Mouse (Mus musculus): ENCODE measurements around the gene Dis3l2. TPM values are rescaled to one million over a fixed set of nuclear protein-coding genes. Genes with fewer than 3 reads are reported as not detected.

Gene Dis3l2
- total and polyA plus RNA-seq, 3 experiments = 11.6 to 44.3 (median 31.5) TPM

DNA sequence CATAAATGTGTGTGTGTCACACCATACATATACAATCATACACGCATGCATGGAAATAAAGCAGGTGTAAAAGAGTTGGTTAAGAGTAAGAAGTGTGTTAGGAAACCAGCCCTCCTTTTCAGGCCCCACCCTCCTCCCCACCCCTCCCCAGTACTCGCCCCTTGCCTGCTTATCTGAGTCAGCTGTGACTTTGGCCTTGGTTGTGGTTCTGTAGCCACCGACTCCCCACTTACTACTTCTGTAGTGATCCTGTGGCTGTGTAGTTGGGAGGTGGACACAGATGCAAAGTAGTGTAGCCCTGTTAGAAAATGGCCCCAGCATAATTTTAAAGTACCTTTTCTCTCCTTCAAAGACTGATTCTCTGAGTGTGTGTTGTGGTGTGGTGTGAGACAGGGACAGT, 318.0 kb downstream of the Dis3l2 start:
- no peaks in the 10 kb centered on the region; the same call in 1 of the 2 replicates for H3K4me1 ChIP-seq (ENCODE audit: insufficient read depth, low read depth, low read length)
- no peak for TF ChIP-seq TAL1 (conservative IDR thresholded peaks at IDR 0.05; ENCODE audit: low read depth, low read length)
- no peaks in the 10 kb centered on the region for H3K27me3 ChIP-seq (ENCODE audit: insufficient read depth, low read length)
- DNase-seq (ENCODE audit: low spot score) (no peak), ATAC-seq (ENCODE audit: extremely low read depth, insufficient number of reproducible peaks, low FRiP score, poor library complexity, severe bottlenecking) (no peak)
- H3K36me3 ChIP-seq (replicated peaks) = peaks cover 39% of the 10 kb centered on the region
- H3K9me3 ChIP-seq (replicated peaks) = no peaks in the 10 kb centered on the region
- no peak overlapping the region for H3K4me3 ChIP-seq (ENCODE audit: low read depth, low read length)

DNA sequence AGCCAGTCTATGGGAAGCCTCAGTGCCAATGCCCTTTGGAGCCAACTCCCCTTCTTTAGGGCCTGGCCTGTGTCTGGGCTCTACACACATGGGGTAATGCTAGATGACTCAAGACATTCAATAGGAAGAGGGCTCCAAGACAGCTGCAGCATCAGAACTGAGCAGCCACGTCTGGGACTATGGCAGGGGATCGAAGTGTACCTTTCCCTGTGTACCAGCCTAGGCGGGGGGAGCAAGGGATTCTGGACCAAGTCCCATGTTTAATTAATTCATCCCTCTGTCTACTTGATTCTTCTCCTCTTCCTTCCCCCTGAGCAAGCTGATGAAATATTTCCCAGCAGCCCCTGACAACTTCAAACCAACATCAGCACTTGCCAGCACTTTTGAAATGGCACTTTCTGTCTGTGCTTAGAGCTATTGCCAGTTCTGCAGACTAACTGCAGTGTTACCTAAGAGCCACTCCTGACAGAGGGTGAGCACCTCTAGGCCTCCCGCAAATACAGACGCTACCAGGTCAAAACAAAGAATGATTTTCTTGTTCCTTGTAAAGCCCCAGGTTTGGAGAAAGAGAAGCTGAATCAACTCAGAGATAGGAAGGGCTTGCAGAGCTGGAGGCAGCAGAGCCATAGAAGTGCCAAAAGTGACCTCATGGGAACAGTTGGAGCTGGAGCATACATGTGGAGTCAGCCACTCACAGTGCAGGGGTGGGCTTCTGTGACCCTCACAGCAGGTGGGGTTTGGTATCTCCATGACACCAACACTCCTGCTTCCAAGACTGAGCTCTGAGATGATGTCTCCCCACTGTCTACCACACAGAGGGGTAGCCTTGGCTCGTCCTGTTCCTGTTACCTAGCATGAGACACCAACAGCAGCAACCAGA, 319.9 kb downstream of the Dis3l2 start:
- no peak for ATAC-seq (ENCODE audit: extremely low read depth, insufficient number of reproducible peaks, low FRiP score, poor library complexity, severe bottlenecking)
- Histone ChIP-seq H3K27me3 (ENCODE audit: insufficient read depth, low read length) (no peaks in the 10 kb centered on the region), H3K4me3 (ENCODE audit: low read depth, low read length) (no peak overlapping the region), H3K36me3 (replicated peaks) (peaks cover 39% of the 10 kb centered on the region), H3K9me3 (replicated peaks) (no peaks in the 10 kb centered on the region), H3K4me1 (ENCODE audit: insufficient read depth, low read depth, low read length) (no peaks in the 10 kb centered on the region; the same call in 1 of the 2 replicates)
- TF ChIP-seq POLR2AphosphoS5 (IDR thresholded peaks at IDR 0.05; ENCODE audit: insufficient replicate concordance, low read depth, low read length) (no peak), GATA1 (IDR thresholded peaks at IDR 0.05; ENCODE audit: borderline replicate concordance, low read length) (no peak), GATA2 (IDR thresholded peaks at IDR 0.05; ENCODE audit: borderline replicate concordance, low read depth, low read length) (no peak), CTCF (IDR thresholded peaks at IDR 0.05; ENCODE audit: low read depth, low read length) (no peak), TAL1 (conservative IDR thresholded peaks at IDR 0.05; ENCODE audit: low read depth, low read length) (no peak)
- no peak for DNase-seq (ENCODE audit: low spot score)

DNA sequence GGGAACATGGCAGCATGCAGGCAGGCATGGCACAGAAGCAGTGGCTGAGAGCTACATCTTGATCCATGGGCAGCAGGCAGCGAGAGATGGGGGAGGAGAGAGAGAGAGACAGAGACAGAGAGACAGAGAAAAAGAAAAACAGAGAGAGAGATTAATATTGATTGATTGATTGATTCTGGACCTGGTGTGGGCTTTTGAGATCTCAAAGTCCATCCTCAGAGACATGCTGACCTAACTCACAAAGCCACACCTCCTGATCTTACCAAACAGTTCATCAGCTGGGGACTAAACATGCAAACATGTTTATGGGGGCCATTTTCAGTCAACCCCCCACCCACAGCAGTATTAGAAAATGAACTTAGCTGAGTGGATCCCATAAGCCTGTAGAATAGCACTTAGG, 321.4 kb downstream of the Dis3l2 start:
- ATAC-seq (ENCODE audit: extremely low read depth, insufficient number of reproducible peaks, low FRiP score, poor library complexity, severe bottlenecking) = no peak
- TF ChIP-seq GATA2 (IDR thresholded peaks at IDR 0.05; ENCODE audit: borderline replicate concordance, low read depth, low read length) = no peak
- no peak for TF ChIP-seq TAL1 (conservative IDR thresholded peaks at IDR 0.05; ENCODE audit: low read depth, low read length)
- no peak for TF ChIP-seq GATA1 (IDR thresholded peaks at IDR 0.05; ENCODE audit: borderline replicate concordance, low read length)
- TF ChIP-seq CTCF (IDR thresholded peaks at IDR 0.05; ENCODE audit: low read depth, low read length) = no peak
- no peak for TF ChIP-seq POLR2AphosphoS5 (IDR thresholded peaks at IDR 0.05; ENCODE audit: insufficient replicate concordance, low read depth, low read length)
- DNase-seq (ENCODE audit: low spot score) = no peak
- no peak overlapping the region for H3K4me3 ChIP-seq (ENCODE audit: low read depth, low read length)
- peaks cover 46% of the 10 kb centered on the region for H3K36me3 ChIP-seq (replicated peaks)
- H3K4me1 ChIP-seq (ENCODE audit: insufficient read depth, low read depth, low read length) = no peaks in the 10 kb centered on the region; the same call in 1 of the 2 replicates
- no peaks in the 10 kb centered on the region for H3K27me3 ChIP-seq (ENCODE audit: insufficient read depth, low read length)
- no peaks in the 10 kb centered on the region for H3K9me3 ChIP-seq (replicated peaks)

DNA sequence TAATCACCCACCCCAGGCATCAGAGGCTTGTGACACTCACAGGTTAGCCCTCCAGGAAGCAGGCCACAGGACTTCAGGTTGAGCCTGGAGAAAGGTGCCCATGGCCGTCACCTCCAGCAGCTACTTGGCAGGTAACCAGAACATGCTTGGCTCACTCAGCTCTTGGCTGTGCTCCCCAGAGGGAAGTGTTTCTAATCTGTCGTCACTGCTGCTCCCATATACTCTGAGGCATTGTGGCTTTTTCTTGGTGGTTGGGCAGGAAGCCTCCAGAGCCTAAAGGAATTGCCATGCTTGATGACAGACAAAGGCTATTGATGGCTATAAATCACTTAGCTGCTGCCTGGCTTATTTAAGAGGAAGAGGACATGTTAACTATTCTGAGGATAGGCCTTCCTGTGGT, 325.2 kb downstream of the Dis3l2 start:
- TF ChIP-seq POLR2AphosphoS5 (IDR thresholded peaks at IDR 0.05; ENCODE audit: insufficient replicate concordance, low read depth, low read length) (no peak), GATA2 (IDR thresholded peaks at IDR 0.05; ENCODE audit: borderline replicate concordance, low read depth, low read length) (no peak), TAL1 (conservative IDR thresholded peaks at IDR 0.05; ENCODE audit: low read depth, low read length) (no peak), GATA1 (IDR thresholded peaks at IDR 0.05; ENCODE audit: borderline replicate concordance, low read length) (no peak), CTCF (IDR thresholded peaks at IDR 0.05; ENCODE audit: low read depth, low read length) (no peak)
- Histone ChIP-seq H3K4me3 (ENCODE audit: low read depth, low read length) (no peak overlapping the region), H3K27me3 (ENCODE audit: insufficient read depth, low read length) (no peaks in the 10 kb centered on the region), H3K9me3 (replicated peaks) (no peaks in the 10 kb centered on the region), H3K4me1 (ENCODE audit: insufficient read depth, low read depth, low read length) (no peaks in the 10 kb centered on the region; the same call in 1 of the 2 replicates), H3K36me3 (replicated peaks) (peaks cover 18% of the 10 kb centered on the region)
- ATAC-seq (ENCODE audit: extremely low read depth, insufficient number of reproducible peaks, low FRiP score, poor library complexity, severe bottlenecking) = no peak
- DNase-seq (ENCODE audit: low spot score) = no peak

DNA sequence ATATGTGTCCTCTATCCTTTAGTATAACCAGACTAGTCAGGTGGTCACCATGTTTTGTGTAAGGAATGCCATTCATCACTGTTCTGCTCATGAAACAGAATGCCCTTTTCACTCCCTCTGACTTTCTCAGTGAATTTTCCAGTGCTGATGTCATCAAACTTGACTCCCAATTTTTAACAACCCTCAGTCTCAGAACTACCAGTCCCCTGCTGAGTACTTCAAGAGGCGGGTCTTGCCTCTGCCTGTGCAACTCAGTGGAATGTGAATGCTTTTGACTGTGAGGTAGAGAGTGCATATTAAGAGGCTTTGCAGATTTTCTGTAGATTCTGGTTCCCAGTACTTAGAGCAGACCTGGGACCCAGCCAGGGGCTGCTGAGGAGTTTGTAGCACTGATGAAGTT, 327.0 kb downstream of the Dis3l2 start:
- no peaks in the 10 kb centered on the region for H3K27me3 ChIP-seq (ENCODE audit: insufficient read depth, low read length)
- peaks cover 1% of the 10 kb centered on the region for H3K4me1 ChIP-seq (ENCODE audit: insufficient read depth, low read depth, low read length)
- no peaks in the 10 kb centered on the region for H3K9me3 ChIP-seq (replicated peaks)
- no peak for DNase-seq (ENCODE audit: low spot score)
- no peak for TF ChIP-seq POLR2AphosphoS5 (IDR thresholded peaks at IDR 0.05; ENCODE audit: insufficient replicate concordance, low read depth, low read length)
- no peak for TF ChIP-seq GATA1 (IDR thresholded peaks at IDR 0.05; ENCODE audit: borderline replicate concordance, low read length)
- TF ChIP-seq TAL1 (conservative IDR thresholded peaks at IDR 0.05; ENCODE audit: low read depth, low read length) = no peak
- no peak for TF ChIP-seq GATA2 (IDR thresholded peaks at IDR 0.05; ENCODE audit: borderline replicate concordance, low read depth, low read length)
- TF ChIP-seq CTCF (IDR thresholded peaks at IDR 0.05; ENCODE audit: low read depth, low read length) = no peak
- H3K36me3 ChIP-seq (replicated peaks) = peaks cover 20% of the 10 kb centered on the region
- ATAC-seq (ENCODE audit: extremely low read depth, insufficient number of reproducible peaks, low FRiP score, poor library complexity, severe bottlenecking) = no peak
- H3K4me3 ChIP-seq (ENCODE audit: low read depth, low read length) = no peak overlapping the region

DNA sequence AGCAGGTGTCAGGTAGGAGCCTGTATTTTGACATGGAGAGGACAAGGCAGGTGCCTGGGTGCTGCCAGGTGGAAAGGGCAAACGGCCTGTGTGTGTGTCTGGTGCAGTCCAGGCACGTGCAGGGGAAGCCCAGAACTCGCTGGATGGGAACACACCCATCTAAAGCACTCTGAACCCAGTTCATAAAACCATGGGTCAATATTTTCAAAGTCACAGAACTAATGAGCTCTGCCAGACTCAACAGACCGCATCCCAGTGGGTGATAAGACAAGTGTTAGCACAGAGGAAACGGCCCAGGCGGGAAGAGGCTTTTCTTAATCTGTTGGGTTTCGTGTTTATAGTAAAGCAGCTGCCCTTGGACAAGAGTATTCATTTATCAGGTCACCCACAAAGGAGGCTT, 328.9 kb downstream of the Dis3l2 start:
- TF ChIP-seq POLR2AphosphoS5 (IDR thresholded peaks at IDR 0.05; ENCODE audit: insufficient replicate concordance, low read depth, low read length) (no peak), CTCF (IDR thresholded peaks at IDR 0.05; ENCODE audit: low read depth, low read length) (no peak), GATA2 (IDR thresholded peaks at IDR 0.05; ENCODE audit: borderline replicate concordance, low read depth, low read length) (no peak), GATA1 (IDR thresholded peaks at IDR 0.05; ENCODE audit: borderline replicate concordance, low read length) (no peak)

More for the DNA sequence above, 328.9 kb downstream of the Dis3l2 start:
- H3K4me3 ChIP-seq (ENCODE audit: low read depth, low read length) = no peak overlapping the region
- H3K36me3 ChIP-seq (replicated peaks) = peaks cover 27% of the 10 kb centered on the region
- no peak for DNase-seq (ENCODE audit: low spot score)
- no peaks in the 10 kb centered on the region for H3K27me3 ChIP-seq (ENCODE audit: insufficient read depth, low read length)
- H3K9me3 ChIP-seq (replicated peaks) = no peaks in the 10 kb centered on the region
- H3K4me1 ChIP-seq (ENCODE audit: insufficient read depth, low read depth, low read length) = peaks cover 8% of the 10 kb centered on the region
- no peak for ATAC-seq (ENCODE audit: extremely low read depth, insufficient number of reproducible peaks, low FRiP score, poor library complexity, severe bottlenecking)

Data from G1E (cell line).